Mouse (Mus musculus) embryonic facial prominence, embryonic 15.5 days (tissue): ENCODE measurements at regions not wholly inside any gene's neighbourhood (a gene's known extent, or its start where the extent isn't known, plus 50 kb on each side); places are given as distances from the start of the nearest gene placed in this dataset.

ENCODE experiments used
- ATAC-seq: fragments of 200-750 bp; cut with Nextera tagmentation; 2 replicates; pipeline ENCODE4 v1.8.0; 2017; ENCODE audit warnings: low read depth, moderate TSS enrichment; ENCODE audit not compliant: insufficient number of reproducible peaks, low FRiP score, low TSS enrichment
- H3K27ac ChIP-seq: fragments of 300-500 bp; sonication (generic); replicated peaks from 2 replicates; pipeline ENCODE4 v1.5.1; 2015; ENCODE audit warnings: mild to moderate bottlenecking, inconsistent platforms
- H3K27me3 ChIP-seq: fragments of 300-500 bp; sonication (generic); 2 replicates; pipeline ENCODE4 v1.6.1; 2015; ENCODE audit warnings: inconsistent platforms
- H3K36me3 ChIP-seq: fragments of 300-500 bp; sonication (generic); 2 replicates; pipeline ENCODE4 v1.6.1; 2015; ENCODE audit warnings: mild to moderate bottlenecking, inconsistent platforms
- H3K4me1 ChIP-seq: fragments of 300-500 bp; sonication (generic); 2 replicates; pipeline ENCODE4 v1.6.1; 2015; ENCODE audit warnings: inconsistent platforms
- H3K4me2 ChIP-seq: fragments of 300-500 bp; sonication (generic); replicated peaks from 2 replicates; pipeline ENCODE4 v1.6.1; 2015; ENCODE audit warnings: mild to moderate bottlenecking, inconsistent platforms
- H3K4me3 ChIP-seq: fragments of 300-500 bp; sonication (generic); replicated peaks from 2 replicates; pipeline ENCODE4 v1.5.1; 2015; ENCODE audit warnings: mild to moderate bottlenecking, inconsistent platforms
- H3K9ac ChIP-seq: fragments of 300-500 bp; sonication (generic); 2 replicates; pipeline ENCODE4 v1.6.1; 2015; ENCODE audit warnings: inconsistent platforms
- H3K9me3 ChIP-seq: fragments of 300-500 bp; sonication (generic); replicated peaks from 2 replicates; pipeline ENCODE4 v1.6.1; 2016; ENCODE audit warnings: inconsistent platforms
- WGBS: fragments of 180-500 bp; shearing (Covaris S2); methylation state at CpG from one replicate; pipeline ENCODE4 v1.1.7; 2015; 5-methylcytosine and 5-hydroxymethylcytosine counted together

GRCm38 (mm10) chr10:125896646-125897045 lies 69.3 kb upstream of the Lrig3 start:
- H3K4me1 ChIP-seq: no peaks in the 10 kb centered on the region; the same call in 1 of the 2 replicates
- H3K27ac ChIP-seq: no peak overlapping the region
- no peak overlapping the region for H3K4me3 ChIP-seq
- no peaks in the 10 kb centered on the region for H3K36me3 ChIP-seq
- H3K4me2 ChIP-seq: no peak overlapping the region
- H3K9me3 ChIP-seq: no peaks in the 10 kb centered on the region
- no peaks in the 10 kb centered on the region for H3K27me3 ChIP-seq
- 40% methylated on average over 5 of the region's 5 CpGs for WGBS
- no peak for ATAC-seq
- no peak overlapping the region for H3K9ac ChIP-seq

- 60% methylated on average over 4 of the region's 4 CpGs for WGBS
Observed at GRCm38 (mm10) chr10:125899504-125899903, 66.5 kb upstream of the Lrig3 start.

GRCm38 (mm10) chr10:125900562-125900961 lies 65.4 kb upstream of the Lrig3 start:
- 83% methylated on average over 2 of the region's 2 CpGs for WGBS

More at GRCm38 (mm10) chr10:125899504-125899903, 66.5 kb upstream of the Lrig3 start:
- Histone ChIP-seq H3K27ac (no peak overlapping the region), H3K4me2 (no peak overlapping the region), H3K9me3 (no peaks in the 10 kb centered on the region), H3K9ac (no peak overlapping the region), H3K4me1 (no peaks in the 10 kb centered on the region; the same call in 1 of the 2 replicates), H3K4me3 (no peak overlapping the region), H3K36me3 (no peaks in the 10 kb centered on the region), H3K27me3 (no peaks in the 10 kb centered on the region)
- no peak for ATAC-seq

GRCm38 (mm10) chr10:125902668-125903067 lies 63.3 kb upstream of the Lrig3 start:
- WGBS: 66% methylated on average over 5 of the region's 5 CpGs
- H3K4me2 ChIP-seq: no peak overlapping the region

More at GRCm38 (mm10) chr10:125900562-125900961, 65.4 kb upstream of the Lrig3 start:
- Histone ChIP-seq H3K9ac (no peak overlapping the region), H3K27ac (no peak overlapping the region), H3K9me3 (no peaks in the 10 kb centered on the region), H3K4me3 (no peak overlapping the region), H3K27me3 (no peaks in the 10 kb centered on the region), H3K36me3 (no peaks in the 10 kb centered on the region), H3K4me1 (no peaks in the 10 kb centered on the region; the same call in 1 of the 2 replicates), H3K4me2 (no peak overlapping the region)
- ATAC-seq: no peak

GRCm38 (mm10) chr10:125912207-125912606 lies 53.8 kb upstream of the Lrig3 start:
- Histone ChIP-seq H3K4me2 (no peak overlapping the region), H3K27ac (no peak overlapping the region), H3K36me3 (no peaks in the 10 kb centered on the region), H3K4me3 (no peak overlapping the region), H3K9me3 (no peaks in the 10 kb centered on the region), H3K27me3 (no peaks in the 10 kb centered on the region), H3K4me1 (no peaks in the 10 kb centered on the region), H3K9ac (no peak overlapping the region)
- 54% methylated on average over 7 of the region's 7 CpGs for WGBS
- ATAC-seq: no peak

More at GRCm38 (mm10) chr10:125902668-125903067, 63.3 kb upstream of the Lrig3 start:
- H3K9ac ChIP-seq: no peak overlapping the region
- no peak overlapping the region for H3K4me3 ChIP-seq
- no peaks in the 10 kb centered on the region for H3K27me3 ChIP-seq
- H3K4me1 ChIP-seq: no peaks in the 10 kb centered on the region
- no peaks in the 10 kb centered on the region for H3K9me3 ChIP-seq
- H3K36me3 ChIP-seq: no peaks in the 10 kb centered on the region
- ATAC-seq: no peak
- no peak overlapping the region for H3K27ac ChIP-seq
